Mouse (Mus musculus) right cerebral cortex, postnatal 10 days (tissue): ENCODE data around the gene Npcd.

Experiments used
- DNase-seq, 2 experiments: peaks; one replicate each; pipeline ENCODE4 v3.0.0; 2021; ENCODE audit warnings: low spot score in 2 of 2

Npcd gene

GRCm38 (mm10) chr15:79803533-79804351 is 30.3 kb downstream of the Npcd start:
- DNase-seq: peak in 1 of 2 experiments; percentile 49

DNA sequence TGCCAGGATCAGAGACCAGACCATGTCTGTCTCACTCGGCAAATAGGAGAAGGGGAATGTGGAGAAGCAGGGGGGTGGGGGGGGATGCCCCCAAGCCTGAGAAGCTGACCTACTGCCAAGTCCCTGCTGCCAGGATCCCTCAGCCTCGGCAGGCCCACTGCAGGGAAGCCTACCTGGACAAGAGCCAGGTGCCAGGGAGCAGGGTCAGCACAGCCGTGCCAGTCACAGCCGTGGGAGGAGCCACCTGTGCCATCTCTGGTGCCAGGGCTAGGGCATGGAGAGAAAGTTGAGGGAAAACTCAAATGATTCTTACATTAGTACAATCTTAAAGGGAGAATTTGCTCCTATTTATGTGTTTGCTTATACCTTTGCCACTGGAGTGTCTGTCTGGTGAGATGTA is 31.7 kb downstream of the Npcd start:
- DNase-seq: peak in 1 of 2 experiments; percentile 55

DNA sequence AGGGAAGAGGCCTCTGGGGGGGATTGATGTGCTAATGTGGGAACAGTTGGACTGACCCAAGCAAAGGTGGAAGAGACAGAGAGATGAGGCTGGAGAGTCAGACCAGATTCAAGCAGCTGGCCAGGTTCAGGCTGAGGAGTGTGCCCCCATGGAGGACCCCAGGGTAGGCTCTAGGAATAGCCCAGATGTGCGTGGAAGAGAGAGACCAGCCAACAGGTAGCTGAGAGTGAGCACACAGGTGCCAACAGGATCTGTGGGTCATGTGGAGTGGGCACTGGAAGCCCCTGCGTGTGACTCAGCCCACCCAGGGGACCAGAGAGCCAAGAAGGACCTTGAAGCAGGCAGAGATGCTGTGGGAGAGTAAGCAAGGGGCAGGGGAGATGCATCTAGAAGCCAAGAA is 32.4 kb downstream of the Npcd start:
- no peak for DNase-seq

DNA sequence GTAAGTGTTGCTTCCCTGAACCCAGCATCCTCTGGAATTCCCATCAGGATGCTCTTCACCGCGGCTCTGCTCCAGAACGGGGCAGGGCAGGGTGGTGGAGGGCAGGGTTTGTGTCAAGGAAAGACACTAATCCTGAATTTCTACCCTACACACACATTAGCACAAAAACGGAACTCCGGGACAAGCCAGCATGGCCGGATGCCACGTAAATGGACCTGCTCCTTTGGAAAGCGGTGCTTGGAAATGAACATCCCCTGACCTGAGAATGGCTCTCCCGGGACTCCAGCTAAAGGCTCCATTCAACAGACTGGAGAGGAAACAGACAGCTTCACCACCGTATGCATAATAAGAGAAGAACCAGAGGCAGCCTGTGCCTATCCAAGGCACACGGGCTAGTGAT is 33.3 kb downstream of the Npcd start:
- DNase-seq: no peak

DNA sequence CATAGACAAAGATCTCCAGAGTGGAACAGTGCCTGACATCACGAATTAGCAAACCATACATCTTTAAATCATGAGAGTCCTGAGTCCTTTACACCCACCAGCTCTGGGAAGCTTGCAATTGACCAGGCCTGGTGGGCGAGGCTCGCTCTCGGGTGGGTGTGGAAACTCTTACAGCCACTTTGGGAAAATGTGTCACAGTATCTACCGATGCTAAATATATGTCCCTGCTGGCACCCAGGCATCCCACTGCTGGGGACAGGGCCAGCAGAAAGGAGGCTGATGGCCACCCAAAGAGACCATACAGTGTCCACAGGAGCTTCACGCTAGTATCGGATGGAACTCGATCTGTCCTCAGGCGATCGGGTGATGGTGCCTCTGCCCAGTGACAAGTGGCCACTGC is 35.4 kb downstream of the Npcd start:
- DNase-seq: no peak

- peak in 1 of 2 experiments; percentile 39 for DNase-seq
Measured at GRCm38 (mm10) chr15:79797680-79798079, 36.4 kb downstream of the Npcd start.

- peak in 1 of 2 experiments; percentile 43 for DNase-seq
Measured at GRCm38 (mm10) chr15:79797096-79797495, 36.9 kb downstream of the Npcd start.

DNA sequence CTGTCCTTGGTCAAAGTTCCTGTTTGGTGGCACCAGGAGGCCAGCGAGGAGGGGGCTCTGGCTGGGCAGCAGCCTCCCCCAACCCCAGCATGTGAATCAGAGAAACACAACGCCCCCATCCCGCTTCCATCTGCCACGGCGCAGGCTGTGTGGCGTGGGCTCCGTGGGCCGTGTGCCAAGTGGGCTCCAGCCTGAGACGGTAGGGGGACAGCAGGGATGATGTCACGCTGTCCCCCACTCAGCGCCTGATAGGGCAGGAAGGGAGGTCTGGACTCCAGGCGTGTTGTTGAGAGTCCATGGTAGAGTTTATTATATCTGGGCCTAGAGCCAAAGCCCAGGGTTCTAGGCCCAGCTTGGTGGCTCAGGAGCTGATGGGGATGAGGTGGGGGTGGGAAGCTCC is 37.8 kb downstream of the Npcd start:
- peak; percentile 87 to 89 for DNase-seq

DNA sequence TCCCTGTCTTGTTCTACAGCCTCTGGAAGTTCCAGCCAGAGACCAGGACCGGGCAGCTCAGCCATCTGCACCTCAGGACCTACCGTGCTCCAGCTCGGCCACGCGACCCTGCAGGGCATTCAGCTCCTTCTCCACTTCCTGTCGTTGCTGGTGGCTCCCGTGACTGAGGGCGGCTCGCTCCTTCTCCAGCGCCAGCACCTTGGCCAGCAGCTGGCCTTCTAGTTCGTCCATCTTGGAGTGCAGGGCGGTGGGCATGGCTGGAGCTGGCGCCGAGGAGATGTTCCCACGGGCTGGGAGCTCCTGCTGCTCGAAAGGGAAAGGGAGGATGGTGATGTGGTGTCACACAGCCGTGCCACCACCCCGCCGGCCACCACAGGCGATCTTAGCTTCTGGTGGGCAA is 39.9 kb downstream of the Npcd start:
- DNase-seq: no peak

DNA sequence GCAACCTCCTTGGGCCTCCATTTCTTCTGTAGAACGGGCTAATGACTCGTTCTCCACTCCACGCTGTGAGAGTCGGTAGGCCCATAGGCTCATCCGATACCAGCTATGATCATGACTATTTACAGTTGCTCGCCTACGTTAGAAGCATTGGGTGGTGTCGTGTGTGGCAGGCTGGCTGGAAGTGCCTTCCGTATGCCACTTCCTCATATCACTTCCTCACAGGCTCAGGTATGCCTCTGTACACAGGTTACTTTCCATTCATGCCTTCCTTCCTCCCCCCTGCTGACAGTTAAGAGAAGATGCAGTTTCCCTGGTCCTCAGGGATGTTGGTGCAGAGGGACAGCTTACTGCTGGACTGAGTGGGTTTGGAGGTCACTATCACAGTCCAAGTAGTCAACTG is 41.0 kb downstream of the Npcd start:
- no peak for DNase-seq

DNA sequence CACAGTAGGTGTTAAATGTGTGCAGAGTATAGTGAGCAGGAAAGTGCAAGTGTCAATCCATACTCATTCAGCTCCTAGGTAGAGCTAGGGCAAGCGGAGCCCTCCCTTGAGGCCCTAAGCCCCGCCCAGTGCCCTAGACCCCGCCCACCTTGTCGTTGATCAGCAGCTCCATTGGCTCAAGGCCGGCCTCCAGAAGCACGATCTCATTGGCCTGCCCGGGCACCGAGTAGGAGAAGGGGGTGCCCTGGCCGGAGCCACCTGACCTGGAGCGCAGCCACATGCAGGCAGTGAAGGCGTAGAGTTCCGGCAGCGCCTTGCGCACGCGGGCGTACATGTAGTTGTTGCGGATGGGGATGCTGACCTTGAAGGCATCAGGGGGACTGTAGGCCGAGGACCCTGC is 41.6 kb downstream of the Npcd start:
- peak in 1 of 2 experiments; percentile 51 for DNase-seq

DNA sequence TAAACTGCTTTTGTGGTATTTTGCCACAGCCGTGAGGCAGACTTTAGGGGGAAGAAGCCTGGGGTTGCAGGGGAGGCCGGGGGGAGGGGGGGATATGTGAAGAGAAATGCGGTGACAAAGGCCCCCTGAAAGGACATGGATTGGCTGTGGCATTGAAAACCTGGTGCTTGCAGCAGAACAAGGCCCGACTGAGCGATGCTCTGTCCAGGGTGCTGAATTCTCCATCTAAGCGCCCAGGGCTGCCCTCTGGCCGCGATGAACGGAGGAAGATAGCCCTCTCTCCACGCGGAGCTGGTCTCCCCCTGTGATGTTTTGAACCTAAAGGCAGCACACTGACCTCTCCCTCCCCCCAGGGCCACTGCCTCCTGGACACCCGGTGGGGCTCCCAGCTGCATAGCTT is 42.5 kb downstream of the Npcd start:
- no peak for DNase-seq

DNA sequence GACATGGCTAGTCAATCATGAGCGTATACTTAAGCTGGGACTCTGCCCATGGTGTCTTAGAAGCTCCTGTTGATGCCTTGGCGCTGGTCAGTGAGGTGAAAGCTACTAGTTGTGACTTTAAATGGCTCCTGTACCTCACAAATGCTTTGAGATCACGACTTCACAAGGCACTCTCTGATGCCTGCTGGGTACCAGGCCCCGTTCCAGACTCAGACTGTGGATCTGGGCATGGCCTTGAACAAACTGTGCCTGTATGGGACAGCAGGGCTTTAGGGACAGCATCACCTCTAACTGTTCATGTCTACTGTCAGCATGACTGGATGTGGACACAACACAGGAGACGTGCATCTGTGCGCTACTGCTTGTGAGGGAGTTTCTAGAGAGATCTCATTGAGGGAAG is 43.1 kb downstream of the Npcd start:
- DNase-seq: no peak

- peak in 1 of 2 experiments; percentile 20 for DNase-seq
Measured at GRCm38 (mm10) chr15:79790111-79790510, 43.9 kb downstream of the Npcd start.

- DNase-seq: peak; percentile 40 to 44
Measured at GRCm38 (mm10) chr15:79787815-79788214, 46.2 kb downstream of the Npcd start.

DNA sequence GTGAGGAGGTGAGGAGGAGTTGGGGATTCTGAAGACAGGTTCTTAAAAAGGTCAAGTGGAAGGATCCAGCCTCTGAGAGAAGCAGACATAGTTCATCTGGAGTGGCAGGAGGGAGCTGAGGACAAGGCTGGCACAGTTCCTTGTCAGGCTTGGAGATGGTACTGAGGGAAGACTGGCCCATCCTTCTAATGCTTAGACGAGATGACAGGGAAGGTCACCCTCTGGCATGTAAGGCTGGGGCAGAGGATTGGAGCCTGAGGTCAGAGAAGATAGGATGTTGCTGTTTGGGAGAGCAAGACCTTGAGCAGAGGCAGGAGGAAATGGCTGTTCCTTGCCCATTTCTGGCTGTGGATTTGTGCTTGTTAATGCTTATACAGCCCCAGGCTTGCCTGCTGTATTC is 49.0 kb downstream of the Npcd start:
- peak in 1 of 2 experiments; percentile 16 for DNase-seq

GRCm38 (mm10) chr15:79777749-79778148 is 56.3 kb downstream of the Npcd start, which contains the start of gene Dnal4:
TSS of gene Dnal4 (minus strand) at chr15:79777849.
- no peak for DNase-seq

DNA sequence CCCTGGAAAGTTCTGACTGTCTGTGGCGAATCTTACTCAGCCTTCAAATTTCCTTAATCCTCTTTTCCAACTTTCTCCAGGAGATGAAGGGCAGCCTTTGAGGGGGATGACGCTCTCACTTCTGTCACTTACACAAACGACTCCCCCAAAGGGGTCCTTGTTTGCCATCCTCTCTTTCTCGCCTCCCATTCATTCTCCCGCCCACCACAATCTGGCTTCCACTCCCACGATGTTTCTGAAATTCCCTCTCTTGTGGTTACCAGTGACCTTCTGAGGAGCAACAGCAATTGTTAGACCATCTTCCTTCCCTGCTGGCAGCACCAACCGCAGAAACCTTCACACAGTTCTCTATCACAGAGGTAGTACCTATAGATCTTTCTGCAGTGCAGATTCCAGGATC is 58.4 kb downstream of the Npcd start:
- DNase-seq: no peak

- DNase-seq: peak; percentile 97 to 98
Measured at GRCm38 (mm10) chr15:79774117-79775027, 59.7 kb downstream of the Npcd start.

- DNase-seq: peak; percentile 54 to 74
Measured at GRCm38 (mm10) chr15:79770629-79771240, 63.3 kb downstream of the Npcd start.

- peak in 1 of 2 experiments; percentile 27 for DNase-seq
Measured at GRCm38 (mm10) chr15:79768302-79768701, 65.7 kb downstream of the Npcd start.

GRCm38 (mm10) chr15:79767327-79767961 is 66.6 kb downstream of the Npcd start:
- peak in 1 of 2 experiments; percentile 17 for DNase-seq
